Mouse (Mus musculus) MEL (cell line): ENCODE results near the gene Rasl12. TPM values are rescaled to one million over a fixed set of nuclear protein-coding genes. Genes with fewer than 3 reads are reported as not detected.

Experiments
- DNase-seq: peaks from one replicate; pipeline ENCODE4 v3.0.0; 2011; ENCODE audit warnings: low read depth, low spot score
- H3K27ac ChIP-seq: 2 replicates; pipeline ENCODE4 v1.5.1; 2012; ENCODE audit warnings: low read depth, mild to moderate bottlenecking, control low read depth, low read length, moderate library complexity; ENCODE audit not compliant: control insufficient read depth
- H3K27me3 ChIP-seq, 2 experiments: fragments of 150-350 bp in 1 of 2; sonication (generic) in 1 of 2; 2 replicates each; pipeline ENCODE4 v1.6.1; 2012; ENCODE audit warnings: low read length in 2 of 2, mild to moderate bottlenecking in 2 of 2, improper control_type of control experiment in 1 of 2, moderate library complexity in 1 of 2; ENCODE audit not compliant: insufficient read depth in 2 of 2, control insufficient read depth in 1 of 2
- H3K36me3 ChIP-seq, 2 experiments: 2 replicates each; pipeline ENCODE4 v1.6.1; 2012 to 2014; ENCODE audit warnings: low read length in 2 of 2, improper control_type of control experiment in 1 of 2, inconsistent platforms in 1 of 2, mild to moderate bottlenecking in 1 of 2; ENCODE audit not compliant: insufficient read depth in 2 of 2, control insufficient read depth in 1 of 2
- H3K4me1 ChIP-seq, 2 experiments: fragments of 150-350 bp in 1 of 2; sonication (generic) in 1 of 2; 2 replicates each; pipeline ENCODE4 v1.6.1; 2012; ENCODE audit warnings: low read length in 2 of 2, improper control_type of control experiment in 1 of 2, mild to moderate bottlenecking in 1 of 2; ENCODE audit not compliant: insufficient read depth in 2 of 2, control insufficient read depth in 1 of 2
- H3K4me3 ChIP-seq, 2 experiments: fragments of 150-350 bp in 1 of 2; sonication (generic) in 1 of 2; 2 replicates each; pipeline ENCODE4 v1.5.1; 2012; ENCODE audit warnings: low read depth in 2 of 2, low read length in 2 of 2, mild to moderate bottlenecking in 2 of 2, moderate library complexity in 2 of 2, control low read depth in 1 of 2, improper control_type of control experiment in 1 of 2; ENCODE audit not compliant: control insufficient read depth in 1 of 2, insufficient read depth in 1 of 2
- H3K79me2 ChIP-seq: 2 replicates; pipeline ENCODE4 v1.6.1; 2012; ENCODE audit warnings: mild to moderate bottlenecking, low read length, moderate library complexity; ENCODE audit not compliant: control insufficient read depth, poor library complexity, insufficient read depth
- H3K9ac ChIP-seq: 2 replicates; pipeline ENCODE4 v1.6.1; 2012; ENCODE audit warnings: low read depth, mild to moderate bottlenecking, control low read depth, low read length, moderate library complexity; ENCODE audit not compliant: control insufficient read depth, poor library complexity, severe bottlenecking
- H3K9me3 ChIP-seq: fragments of 150-350 bp; sonication (generic); replicated peaks from 2 replicates; pipeline ENCODE4 v1.6.1; 2012; ENCODE audit warnings: mild to moderate bottlenecking, low read length, improper control_type of control experiment, moderate library complexity; ENCODE audit not compliant: insufficient read depth
- BHLHE40 ChIP-seq: IDR thresholded peaks from 2 replicates; pipeline ENCODE4 v1.6.1; 2012; ENCODE audit warnings: low read depth, mild to moderate bottlenecking, inconsistent platforms, low read length, improper control_type of control experiment, borderline replicate concordance
- CHD1 ChIP-seq: IDR thresholded peaks from 2 replicates; pipeline ENCODE4 v1.6.1; 2012; ENCODE audit warnings: low read depth, mild to moderate bottlenecking, inconsistent platforms, low read length, improper control_type of control experiment
- CHD2 ChIP-seq: IDR thresholded peaks from 2 replicates; pipeline ENCODE4 v1.6.1; 2011; ENCODE audit warnings: low read length, improper control_type of control experiment
- CTCF ChIP-seq, 3 experiments: IDR thresholded peaks in 2 of 3; conservative IDR thresholded peaks in 1 of 3; 2 replicates each; pipeline ENCODE4 v1.5.1; 2011 to 2012; ENCODE audit warnings: low read length in 3 of 3, low read depth in 2 of 3, mild to moderate bottlenecking in 2 of 3, improper control_type of control experiment in 1 of 3, inconsistent platforms in 1 of 3, mixed read lengths in 1 of 3, moderate library complexity in 1 of 3; ENCODE audit not compliant: control insufficient read depth in 1 of 3, insufficient read depth in 1 of 3, poor library complexity in 1 of 3, severe bottlenecking in 1 of 3
- E2F4 ChIP-seq: IDR thresholded peaks from 2 replicates; pipeline ENCODE4 v1.6.1; 2011; ENCODE audit warnings: low read depth, low read length, improper control_type of control experiment, borderline replicate concordance
- EP300 ChIP-seq, 2 experiments: IDR thresholded peaks; 2 replicates each; pipeline ENCODE4 v1.6.1; 2011; ENCODE audit warnings: improper control_type of control experiment in 2 of 2, low read length in 2 of 2, low read depth in 1 of 2, mild to moderate bottlenecking in 1 of 2
- ETS1 ChIP-seq: IDR thresholded peaks from 2 replicates; pipeline ENCODE4 v1.6.1; 2012; ENCODE audit warnings: low read depth, mild to moderate bottlenecking, inconsistent platforms, low read length, improper control_type of control experiment, moderate library complexity
- GATA1 ChIP-seq: IDR thresholded peaks from 2 replicates; pipeline ENCODE4 v1.6.1; 2011; ENCODE audit warnings: low read depth, low read length, improper control_type of control experiment
- HCFC1 ChIP-seq: IDR thresholded peaks from 2 replicates; pipeline ENCODE4 v1.6.1; 2012; ENCODE audit warnings: low read depth, mild to moderate bottlenecking, inconsistent platforms, low read length, improper control_type of control experiment, moderate library complexity
- MAFK ChIP-seq: IDR thresholded peaks from 2 replicates; pipeline ENCODE4 v1.6.1; 2011; ENCODE audit warnings: low read depth, mild to moderate bottlenecking, low read length, improper control_type of control experiment, borderline replicate concordance
- MYB ChIP-seq: IDR thresholded peaks from 2 replicates; pipeline ENCODE4 v1.6.1; 2011; ENCODE audit warnings: mild to moderate bottlenecking, low read depth, low read length, improper control_type of control experiment
- MYC ChIP-seq: IDR thresholded peaks from 2 replicates; pipeline ENCODE4 v1.6.1; 2011; ENCODE audit warnings: low read depth, mild to moderate bottlenecking, low read length, improper control_type of control experiment, moderate library complexity
- NELFE ChIP-seq: IDR thresholded peaks from 2 replicates; pipeline ENCODE4 v1.6.1; 2011; ENCODE audit warnings: low read depth, low read length, improper control_type of control experiment
- POLR2A ChIP-seq, 2 experiments: IDR thresholded peaks; 2 replicates each; pipeline ENCODE4 v1.6.1; 2011 to 2012; ENCODE audit warnings: low read length in 2 of 2, mild to moderate bottlenecking in 2 of 2, control low read depth in 1 of 2, improper control_type of control experiment in 1 of 2, low read depth in 1 of 2, moderate library complexity in 1 of 2; ENCODE audit not compliant: control insufficient read depth in 1 of 2, insufficient read depth in 1 of 2, poor library complexity in 1 of 2
- POLR2AphosphoS5 ChIP-seq: IDR thresholded peaks from 2 replicates; pipeline ENCODE4 v1.6.1; 2012; ENCODE audit warnings: low read depth, borderline replicate concordance, mild to moderate bottlenecking, inconsistent platforms, low read length, moderate library complexity, mixed read lengths
- RAD21 ChIP-seq: IDR thresholded peaks from 2 replicates; pipeline ENCODE4 v1.6.1; 2011; ENCODE audit warnings: mild to moderate bottlenecking, low read depth, low read length, improper control_type of control experiment
- RCOR1 ChIP-seq: IDR thresholded peaks from 2 replicates; pipeline ENCODE4 v1.6.1; 2012; ENCODE audit warnings: low read depth, mild to moderate bottlenecking, inconsistent platforms, low read length, improper control_type of control experiment
- SIN3A ChIP-seq: IDR thresholded peaks from 2 replicates; pipeline ENCODE4 v1.6.1; 2012; ENCODE audit warnings: low read length, improper control_type of control experiment, inconsistent platforms
- TAL1 ChIP-seq: IDR thresholded peaks from 2 replicates; pipeline ENCODE4 v1.6.1; 2012; ENCODE audit warnings: mild to moderate bottlenecking, inconsistent platforms, low read length, moderate library complexity, mixed read lengths
- UBTF ChIP-seq: IDR thresholded peaks from 2 replicates; pipeline ENCODE4 v1.6.1; 2012; ENCODE audit warnings: low read depth, mild to moderate bottlenecking, inconsistent platforms, low read length, improper control_type of control experiment, moderate library complexity, borderline replicate concordance; ENCODE audit not compliant: insufficient read depth
- USF1 ChIP-seq: IDR thresholded peaks from 2 replicates; pipeline ENCODE4 v1.6.1; 2014; ENCODE audit warnings: low read depth, mild to moderate bottlenecking, inconsistent platforms, low read length, improper control_type of control experiment, moderate library complexity
- ZMIZ1 ChIP-seq: IDR thresholded peaks from 2 replicates; pipeline ENCODE4 v1.6.1; 2012; ENCODE audit warnings: low read depth, mild to moderate bottlenecking, inconsistent platforms, low read length, improper control_type of control experiment, moderate library complexity
- polyA plus RNA-seq, 2 experiments: library from polyadenylated mRNA; stranded (reverse) in 1 of 2; unstranded in 1 of 2; fragments of >175 nt in 1 of 2; fragments of >200 nt in 1 of 2; gene quantifications; 2 replicates each; pipeline versions ENCODE4 v1.2.1 to v1.2.4; 2012; ENCODE audit warnings: low replicate concordance in 2 of 2, low read depth in 1 of 2; ENCODE audit not compliant: insufficient read length in 2 of 2, insufficient read depth in 1 of 2, missing spikeins in 1 of 2
- total RNA-seq: library from RNA; depleted of rRNA; stranded (reverse); fragments of 300-350 nt; gene quantifications from 2 replicates; pipeline ENCODE4 v1.2.3, GENCODE M21; 2012

Rasl12 gene
- total and polyA plus RNA-seq, 3 experiments = 0.12 to 0.19 TPM; not detected in 1

- peaks cover 0 to 3% of the 10 kb centered on the region in 2 experiments; a peak in 1 of 4 replicates for H3K4me1 ChIP-seq
- H3K4me3 ChIP-seq = no peak overlapping the region; a peak in 1 of 4 replicates
- peaks cover 0 to 2% of the 10 kb centered on the region in 2 experiments; a peak in 1 of 4 replicates for H3K36me3 ChIP-seq
- H3K27ac ChIP-seq = no peak overlapping the region
- H3K9me3 ChIP-seq = no peaks in the 10 kb centered on the region
- no peak for DNase-seq
- TF ChIP-seq MYB (no peak), CTCF (IDR thresholded peaks at IDR 0.05 in 2 of 3, conservative IDR thresholded peaks at IDR 0.05 in 1 of 3; ENCODE audit: control insufficient read depth in 1 of 3, insufficient read depth in 1 of 3, low read depth in 2 of 3, low read length in 3 of 3, poor library complexity in 1 of 3, severe bottlenecking in 1 of 3) (no peak), SIN3A (no peak), ZMIZ1 (no peak), HCFC1 (no peak)
- H3K9ac ChIP-seq = peak overlapping the region; percentile 56
- no peaks in the 10 kb centered on the region for H3K79me2 ChIP-seq
- no peaks in the 10 kb centered on the region; a peak in 1 of 4 replicates for H3K27me3 ChIP-seq
Measured at GRCm38 (mm10) chr9:65405184-65405449, 6.8 kb downstream of the Rasl12 start.

GRCm38 (mm10) chr9:65407327-65407726, 9.0 kb downstream of the Rasl12 start:
- Histone ChIP-seq H3K4me1 (peaks cover 0 to 3% of the 10 kb centered on the region in 2 experiments; a peak in 1 of 4 replicates), H3K79me2 (no peaks in the 10 kb centered on the region), H3K4me3 (no peak overlapping the region), H3K27ac (no peak overlapping the region), H3K27me3 (peaks cover 0 to 4% of the 10 kb centered on the region in 2 experiments; a peak in 3 of 4 replicates), H3K9me3 (no peaks in the 10 kb centered on the region), H3K36me3 (peaks cover 0 to 2% of the 10 kb centered on the region in 2 experiments; a peak in 1 of 4 replicates), H3K9ac (no peak overlapping the region)
- no peak for DNase-seq
- no peak for TF ChIP-seq EP300 (IDR thresholded peaks at IDR 0.05; ENCODE audit: low read depth in 1 of 2, low read length in 2 of 2)
- no peak for TF ChIP-seq GATA1
- no peak for TF ChIP-seq MYC
- no peak for TF ChIP-seq UBTF
- TF ChIP-seq E2F4 = no peak
- TF ChIP-seq HCFC1 = no peak
- no peak for TF ChIP-seq POLR2A (IDR thresholded peaks at IDR 0.05; ENCODE audit: control insufficient read depth in 1 of 2, insufficient read depth in 1 of 2, low read depth in 1 of 2, low read length in 2 of 2, poor library complexity in 1 of 2)
- no peak for TF ChIP-seq TAL1
- no peak for TF ChIP-seq CHD1
- no peak for TF ChIP-seq CTCF (IDR thresholded peaks at IDR 0.05 in 2 of 3, conservative IDR thresholded peaks at IDR 0.05 in 1 of 3; ENCODE audit: control insufficient read depth in 1 of 3, insufficient read depth in 1 of 3, low read depth in 2 of 3, low read length in 3 of 3, poor library complexity in 1 of 3, severe bottlenecking in 1 of 3)
- TF ChIP-seq RCOR1 = no peak
- no peak for TF ChIP-seq POLR2AphosphoS5
- TF ChIP-seq RAD21 = no peak
- no peak for TF ChIP-seq ETS1
- TF ChIP-seq CHD2 = no peak
- TF ChIP-seq NELFE = no peak
- no peak for TF ChIP-seq USF1
- TF ChIP-seq MAFK = no peak
- TF ChIP-seq BHLHE40 = no peak
